Mouse (Mus musculus): ENCODE measurements at regions not wholly inside any gene's neighbourhood (a gene's known extent, or its start where the extent isn't known, plus 50 kb on each side); places are given as distances from the start of the nearest gene placed in this dataset.
A peak's percentile ranks its signal among the peaks of the same experiment; 100 is the strongest.

DNA sequence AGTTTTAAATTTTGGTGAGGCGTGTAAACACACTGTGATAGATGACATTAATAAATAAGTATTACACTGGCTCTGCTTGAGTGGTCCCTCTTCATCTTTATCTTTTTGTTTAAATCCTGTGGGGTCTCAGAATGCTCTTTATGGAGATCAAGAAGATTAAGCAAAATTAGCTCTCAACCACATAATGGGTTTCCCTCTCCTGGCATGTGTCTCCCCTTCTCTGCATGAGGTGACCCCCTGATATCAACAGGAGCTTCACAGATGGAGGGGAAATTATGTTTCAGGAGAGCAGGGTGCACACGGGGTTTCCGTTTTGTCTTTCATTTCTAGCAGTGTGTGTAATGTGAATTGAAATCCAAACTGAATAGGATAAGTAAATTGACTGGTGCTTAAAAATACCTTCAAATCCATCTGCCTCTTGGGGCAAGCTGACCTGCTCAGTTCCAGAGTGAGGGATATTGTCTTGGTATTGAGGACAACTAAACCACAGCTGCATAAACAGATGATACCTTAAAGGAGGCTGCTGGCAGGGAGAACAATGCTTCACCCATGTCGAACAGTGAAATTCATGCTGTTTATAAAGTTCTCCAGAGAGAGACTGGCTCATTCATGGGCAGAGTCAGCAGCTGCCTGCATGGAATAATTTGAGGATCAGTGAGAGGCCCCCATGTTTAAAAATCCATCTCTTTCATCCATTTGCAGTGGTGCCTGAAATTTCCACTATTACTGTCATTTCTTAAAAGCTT, 518.3 kb upstream of the Nr2f1 start:
- intact Hi-C loops (cut with DNase I), result no loop called here

DNA sequence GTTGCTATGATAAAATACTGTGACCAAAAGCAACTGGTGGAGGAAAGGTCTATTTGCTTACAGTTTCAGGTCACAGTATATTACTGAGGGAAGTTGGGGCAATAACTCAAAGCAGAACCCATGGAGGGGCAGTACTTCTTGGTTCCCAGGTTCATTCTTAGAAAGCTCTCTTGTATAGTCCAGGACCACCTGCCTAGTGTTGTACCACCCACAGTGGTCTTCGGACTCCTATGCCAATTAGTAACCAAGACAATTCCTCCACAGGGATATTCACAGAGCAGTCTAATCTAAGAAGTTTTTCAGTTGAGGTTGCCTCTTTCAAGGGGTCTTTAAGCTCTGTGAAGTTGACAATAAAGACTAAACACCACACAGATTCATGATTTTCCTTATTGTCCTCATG, 517.6 kb upstream of the Nr2f1 start:
- intact Hi-C loops (cut with DNase I), result no loop called here
- no peak for DNase-seq (ENCODE audit: low spot score in 2 of 2)

More for the DNA sequence above, 518.3 kb upstream of the Nr2f1 start:
- no peak for DNase-seq (ENCODE audit: low spot score in 2 of 2)

DNA sequence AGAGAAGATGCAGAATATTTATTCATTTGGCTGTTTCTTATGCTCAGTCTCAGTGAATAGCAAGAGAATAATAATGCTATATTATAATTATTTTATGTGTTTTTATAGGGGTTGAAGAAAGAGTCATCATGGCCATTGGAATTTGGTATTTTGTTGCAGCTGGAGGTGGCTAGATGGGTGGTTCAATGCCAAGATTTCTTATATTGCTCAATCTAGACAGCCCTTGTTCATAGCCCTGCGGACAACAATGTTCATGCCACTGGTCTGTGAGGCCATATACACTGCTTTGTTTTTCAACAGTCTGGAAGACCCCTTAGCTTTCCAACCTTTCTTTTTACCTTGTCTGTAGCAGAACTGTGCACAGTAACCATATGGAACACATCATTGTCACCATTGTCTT, 505.1 kb upstream of the Nr2f1 start:
- intact Hi-C loops (cut with DNase I), result no loop called here
- DNase-seq (ENCODE audit: low spot score in 2 of 2), result no peak

DNA sequence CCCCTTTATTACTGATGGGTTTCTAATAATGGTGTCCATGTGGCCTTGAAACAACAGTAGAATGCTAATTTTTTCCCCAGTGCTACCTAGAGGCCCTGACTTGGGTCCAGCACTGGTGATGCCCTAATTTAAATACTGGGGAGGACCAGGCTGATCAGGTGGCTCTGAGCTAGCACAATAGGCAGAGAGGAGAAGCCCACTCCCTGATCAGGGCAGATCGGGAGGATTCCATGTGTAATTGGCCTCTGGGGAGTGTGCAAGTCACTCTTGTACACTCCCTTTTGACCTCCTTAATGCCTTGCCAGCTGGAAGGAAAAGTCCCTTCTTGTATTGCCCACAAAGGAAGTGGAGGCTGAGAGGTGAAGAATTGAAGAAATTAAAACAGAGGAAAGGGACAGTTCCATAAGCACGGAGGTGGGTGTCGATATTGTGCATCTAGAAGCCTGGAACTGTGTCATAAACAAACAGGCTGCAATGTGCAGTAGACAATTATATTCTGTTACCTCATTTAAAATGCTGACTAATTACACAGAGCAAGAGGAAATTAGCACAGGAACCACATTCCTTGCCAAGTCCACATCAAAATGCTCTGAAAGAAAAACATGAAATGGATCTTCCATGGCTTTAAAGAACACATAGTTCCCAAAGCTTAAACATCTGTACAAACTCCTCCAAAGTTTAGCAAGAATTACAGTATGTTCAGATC, 498.4 kb upstream of the Nr2f1 start:
- intact Hi-C loops (cut with DNase I), result no loop called here
- no peak for DNase-seq (ENCODE audit: low spot score in 2 of 2)

DNA sequence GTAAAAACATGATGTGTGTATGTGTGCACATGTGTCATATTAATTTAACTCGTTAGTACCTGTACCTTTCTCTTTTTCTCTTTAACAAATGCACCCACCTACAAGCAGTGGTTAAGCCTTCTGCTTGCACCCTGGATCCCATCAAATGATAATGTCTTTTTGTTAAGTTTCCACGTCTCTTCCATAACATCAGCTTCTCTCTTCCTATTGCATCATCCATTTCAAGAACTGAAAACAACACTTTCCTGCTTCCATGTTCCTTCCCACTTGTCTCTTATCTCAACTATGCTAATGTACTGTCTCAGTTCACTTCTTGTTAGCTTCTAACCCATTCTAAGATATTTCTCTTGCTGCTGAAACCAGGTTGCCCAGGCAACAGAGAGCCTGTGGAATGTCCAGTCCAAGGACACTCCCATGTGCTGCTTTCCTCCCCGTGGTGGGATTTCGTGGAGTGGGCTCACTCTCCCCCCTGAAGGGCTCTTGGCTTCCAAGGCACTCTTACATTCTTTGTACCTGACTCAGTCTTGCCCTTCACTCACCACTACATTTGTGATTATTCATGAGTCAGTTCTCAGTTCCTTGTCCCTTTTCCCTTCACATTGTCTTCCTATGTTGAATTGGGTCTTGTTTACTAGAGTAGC, 479.8 kb upstream of the Nr2f1 start:
- intact Hi-C loops (cut with DNase I), result no loop called here
- no peak for DNase-seq (ENCODE audit: low spot score in 2 of 2)

DNA sequence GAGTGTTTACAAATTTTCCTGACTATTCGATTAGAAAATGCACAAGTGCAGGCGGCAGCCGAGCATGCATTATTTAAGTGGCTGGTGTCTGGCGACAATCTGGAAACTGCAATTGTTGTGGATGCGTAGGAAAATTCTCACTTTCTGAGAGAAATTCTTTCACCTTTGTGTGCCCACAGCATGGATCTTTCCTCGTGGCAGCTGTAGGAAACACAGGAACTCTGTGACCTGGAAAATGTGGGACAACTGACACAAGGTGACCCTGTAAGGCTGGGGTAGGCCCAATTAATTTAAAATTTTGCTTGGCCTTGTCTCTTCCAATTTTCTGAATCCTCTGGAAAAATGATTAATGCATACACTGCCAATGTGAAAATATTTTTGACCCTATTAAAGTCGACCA, 478.7 kb upstream of the Nr2f1 start:
- intact Hi-C loops (cut with DNase I), result no loop called here
- no peak for DNase-seq (ENCODE audit: low spot score in 2 of 2)

DNA sequence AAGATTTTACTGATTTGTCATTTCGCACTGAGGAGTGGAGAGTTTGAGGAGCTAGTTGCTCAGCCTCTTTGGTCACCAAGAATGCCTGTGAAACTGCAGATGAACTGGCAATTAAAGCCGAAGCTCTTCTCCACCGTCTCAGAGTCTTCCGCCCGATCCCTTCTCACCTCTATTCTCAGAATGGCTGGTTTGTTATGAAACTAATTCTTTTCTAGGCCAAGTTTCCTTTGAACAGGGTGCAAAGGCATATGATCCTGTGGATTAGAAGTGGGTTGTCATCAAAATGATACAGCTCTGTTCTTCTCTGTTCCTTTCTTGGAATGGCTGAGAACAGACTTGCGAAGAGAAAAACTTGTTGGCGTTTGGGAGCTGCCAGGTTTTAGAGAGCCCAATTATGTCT, 458.7 kb upstream of the Nr2f1 start:
- intact Hi-C loops (cut with DNase I), result loop anchor here (5.0 to 10.0 kb wide), 2 partner anchors 81 to 237 kb away; no protein-coding TSS in a partner anchor
- DNase-seq (ENCODE audit: low spot score in 2 of 2), result peak; percentile 43 to 54

DNA sequence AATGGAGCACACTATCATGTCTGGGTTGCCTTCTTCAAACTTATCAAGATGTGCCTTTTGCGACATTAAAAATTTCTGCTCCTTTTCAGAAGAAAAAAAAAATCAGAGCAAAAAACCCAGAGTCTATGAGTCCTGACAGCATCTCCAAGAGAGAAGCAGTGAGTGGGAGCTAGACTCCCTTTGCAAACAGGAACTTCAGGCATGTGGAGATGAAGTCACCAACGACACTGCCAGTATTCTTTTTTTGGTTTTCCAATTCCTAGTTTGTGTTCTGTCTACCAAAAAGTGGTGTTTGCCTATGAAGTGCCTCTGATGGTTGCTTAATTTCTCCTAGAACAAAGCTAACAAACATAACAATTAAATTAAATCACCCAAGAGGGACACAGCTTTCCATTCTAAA, 457.2 kb upstream of the Nr2f1 start:
- no peak for DNase-seq (ENCODE audit: low spot score in 2 of 2)
- intact Hi-C loops (cut with DNase I), result loop anchor here (5.0 to 10.0 kb wide), 2 partner anchors 79 to 238 kb away; no protein-coding TSS in a partner anchor

DNA sequence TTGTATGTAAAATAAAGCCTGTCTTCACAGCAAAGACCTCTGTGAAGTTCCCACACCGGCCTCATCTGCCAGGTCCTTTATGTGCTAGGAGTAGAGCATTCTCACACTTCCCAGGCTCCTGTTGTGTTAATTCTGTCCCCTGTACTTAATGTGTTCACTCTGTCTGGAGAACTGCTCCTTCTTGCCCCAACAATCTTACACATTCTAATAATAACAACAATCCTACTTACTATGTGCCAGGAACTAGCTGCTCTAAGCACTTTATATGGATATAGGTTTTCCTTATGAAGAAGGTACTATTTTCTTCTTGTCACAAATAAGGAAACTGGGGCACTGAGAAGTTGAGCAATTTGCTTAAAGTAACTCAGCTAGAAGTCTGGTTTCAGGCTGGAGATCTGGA, 456.6 kb upstream of the Nr2f1 start:
- intact Hi-C loops (cut with DNase I), result loop anchor here (5.0 to 10.0 kb wide), 2 partner anchors 79 to 239 kb away; no protein-coding TSS in a partner anchor
- DNase-seq (ENCODE audit: low spot score in 2 of 2), result peak in 1 of 2 experiments; percentile 23

DNA sequence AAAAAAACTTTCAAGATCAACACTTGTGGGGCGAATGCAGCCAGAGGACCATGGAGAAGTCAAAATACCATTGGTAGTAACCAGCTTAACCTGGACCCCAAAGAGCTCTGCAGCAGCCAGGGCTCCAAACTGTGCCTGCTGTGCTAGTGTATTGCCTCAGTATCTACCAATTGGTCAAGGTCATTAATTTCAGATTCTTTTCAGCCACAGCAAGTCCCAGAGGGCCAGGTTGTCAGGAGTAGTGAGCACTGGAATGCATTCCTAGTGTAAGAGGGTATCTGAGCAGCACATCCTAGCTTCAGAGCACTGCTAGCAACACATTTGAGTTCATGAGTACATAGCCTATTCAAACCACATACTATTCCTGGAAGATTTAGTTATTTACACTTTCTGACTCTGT, 451.3 kb upstream of the Nr2f1 start:
- no peak for DNase-seq (ENCODE audit: low spot score in 2 of 2)
- intact Hi-C loops (cut with DNase I), result loop anchor here (10.0 kb wide), 1 partner anchor 244 kb away; no protein-coding TSS in a partner anchor

DNA sequence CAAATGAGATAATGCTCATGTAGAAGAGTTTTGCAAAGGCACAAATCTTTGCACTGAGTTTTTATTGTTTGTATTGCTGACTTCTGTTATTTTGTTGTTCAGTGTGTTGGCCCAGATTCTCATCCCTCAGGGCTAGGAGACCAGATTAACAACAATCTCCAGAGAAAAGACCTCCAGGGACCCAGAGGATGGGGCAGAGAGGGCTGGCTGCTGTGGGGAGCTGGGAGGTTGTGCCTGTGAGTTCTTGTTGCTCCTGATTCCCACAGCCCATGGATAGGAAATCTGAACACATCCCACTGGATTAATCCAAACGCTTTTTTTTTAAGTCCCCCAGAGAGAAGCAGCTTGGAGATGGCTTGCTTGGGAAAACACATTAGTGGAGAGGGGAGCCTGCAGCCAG, 445.0 kb upstream of the Nr2f1 start:
- no peak for DNase-seq (ENCODE audit: low spot score in 2 of 2)
- intact Hi-C loops (cut with DNase I), result no loop called here

DNA sequence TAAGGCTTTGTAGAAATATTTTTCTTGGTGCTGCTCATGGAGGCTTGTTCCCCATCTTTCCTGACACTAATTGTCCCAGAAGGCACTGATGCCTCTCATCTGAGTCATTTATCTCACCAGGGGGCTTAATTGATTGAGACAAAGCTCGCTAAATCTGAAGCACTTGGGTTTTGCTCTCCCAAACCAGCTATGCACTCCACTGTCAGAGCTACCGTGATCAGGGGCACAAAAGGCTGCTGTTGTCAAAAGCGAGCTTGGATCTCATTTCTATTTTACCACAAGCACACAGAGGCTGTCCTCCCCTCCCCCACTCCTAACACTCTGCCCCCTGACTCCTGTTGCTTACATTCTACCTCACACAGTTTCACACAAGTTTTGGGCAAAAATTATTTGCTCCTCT, 443.5 kb upstream of the Nr2f1 start:
- no peak for DNase-seq (ENCODE audit: low spot score in 2 of 2)
- intact Hi-C loops (cut with DNase I), result no loop called here

DNA sequence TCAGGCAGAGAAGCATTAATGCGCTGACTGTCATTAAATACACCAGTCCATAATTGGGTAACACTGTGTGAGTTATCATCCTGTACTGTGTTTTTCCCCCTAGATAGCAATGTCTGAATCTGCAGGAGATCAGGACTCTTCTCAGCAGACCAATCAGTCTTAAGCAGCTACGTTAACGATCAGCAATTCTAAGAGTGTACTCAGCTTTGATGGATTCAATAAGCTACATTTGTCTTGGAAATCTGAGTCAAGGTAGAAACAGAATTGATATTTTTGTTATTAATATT, 442.8 kb upstream of the Nr2f1 start:
- no peak for DNase-seq (ENCODE audit: low spot score in 2 of 2)
- intact Hi-C loops (cut with DNase I), result no loop called here

DNA sequence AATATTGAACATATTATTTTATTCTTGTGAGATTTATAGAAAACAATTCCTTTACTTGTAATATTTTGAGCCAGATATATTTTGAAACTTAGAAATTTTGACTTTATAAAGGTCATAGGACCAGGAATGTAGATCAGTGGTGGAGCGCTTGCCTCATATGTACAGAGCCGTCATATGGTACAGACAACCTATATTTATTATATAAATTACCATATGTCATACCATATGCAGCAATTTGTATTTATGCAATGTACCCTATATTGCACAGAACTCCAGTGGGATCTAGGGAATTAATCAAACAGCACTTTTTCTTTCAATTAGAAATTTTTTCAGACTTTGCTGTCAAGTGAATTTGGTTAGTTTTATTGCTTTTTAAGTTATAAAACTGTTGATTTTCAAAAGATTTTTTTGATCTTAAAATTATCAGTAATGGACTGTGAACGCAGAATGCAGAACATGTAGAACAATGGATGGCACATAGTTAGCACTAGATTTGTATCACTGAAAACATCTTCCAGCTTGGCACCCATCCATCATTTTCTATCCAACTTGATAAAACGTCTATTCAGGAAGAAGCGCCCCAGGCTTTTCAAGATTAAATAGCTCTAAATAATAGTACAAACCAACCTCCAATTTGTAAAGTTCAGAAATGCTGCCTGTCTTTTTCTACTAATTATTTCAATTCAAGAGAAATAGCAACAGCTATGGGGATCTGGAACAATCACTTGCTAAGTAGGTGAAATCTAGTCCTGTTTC, 442.3 kb upstream of the Nr2f1 start:
- DNase-seq (ENCODE audit: low spot score in 2 of 2), result no peak
- intact Hi-C loops (cut with DNase I), result no loop called here

DNA sequence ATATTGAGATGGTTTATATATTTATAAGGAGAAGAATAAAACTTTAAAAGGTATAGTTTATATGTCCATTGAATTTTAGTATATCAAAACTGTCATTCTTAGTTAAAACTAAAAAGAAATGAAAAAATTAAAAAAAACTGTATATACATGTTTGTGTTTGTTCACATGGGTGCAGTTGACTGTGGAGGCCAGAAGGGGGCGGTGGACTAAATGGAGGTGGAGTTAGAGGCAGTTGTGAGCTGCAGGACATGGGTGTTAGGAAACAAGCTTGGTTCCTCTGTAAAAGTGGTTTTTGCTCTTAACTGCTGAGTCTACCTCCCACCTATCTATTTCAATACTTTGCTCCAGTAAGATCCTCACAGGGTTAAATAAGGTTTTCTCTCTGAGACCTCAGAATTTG, 440.8 kb upstream of the Nr2f1 start:
- intact Hi-C loops (cut with DNase I), result no loop called here
- no peak for DNase-seq (ENCODE audit: low spot score in 2 of 2)

DNA sequence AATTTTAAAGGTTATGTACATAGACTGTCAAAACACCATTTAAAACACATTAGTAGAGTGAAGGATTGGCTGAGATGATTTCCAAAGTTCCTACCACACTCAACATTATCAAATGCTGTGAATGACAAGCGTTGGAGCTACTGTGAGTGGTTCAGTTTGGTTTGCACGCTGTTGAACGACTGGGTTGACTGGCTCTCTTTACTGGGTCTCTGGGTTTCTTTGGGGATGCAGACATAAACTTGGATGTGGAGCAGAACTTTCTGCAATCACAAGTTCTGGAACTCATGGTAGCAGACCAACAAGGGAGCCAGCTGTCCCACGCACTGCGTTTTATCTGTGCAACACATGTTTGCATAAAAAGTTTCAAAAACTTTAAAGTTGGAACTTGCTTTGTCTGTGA, 438.9 kb upstream of the Nr2f1 start:
- intact Hi-C loops (cut with DNase I), result no loop called here

DNA sequence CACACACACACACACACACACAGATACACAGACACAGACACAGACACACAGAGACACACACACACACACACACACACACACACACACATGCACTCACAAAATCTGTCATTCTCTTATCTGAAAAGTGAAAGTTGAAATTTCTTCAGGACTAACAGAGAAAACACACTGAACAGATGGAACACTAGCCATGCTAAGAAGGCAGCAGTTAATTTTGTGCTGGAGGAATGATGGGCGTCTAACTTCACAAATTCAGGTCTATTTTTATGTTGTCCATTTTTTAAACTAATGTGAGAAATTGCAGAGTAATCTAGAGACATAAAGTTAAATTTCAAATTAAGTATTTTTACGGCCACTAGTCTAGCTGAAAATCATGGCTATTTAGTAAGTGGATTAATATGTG, 432.1 kb upstream of the Nr2f1 start:
- intact Hi-C loops (cut with DNase I), result no loop called here
- no peak for DNase-seq (ENCODE audit: low spot score in 2 of 2)

More for the DNA sequence above, 438.9 kb upstream of the Nr2f1 start:
- DNase-seq (ENCODE audit: low spot score in 2 of 2), result no peak

DNA sequence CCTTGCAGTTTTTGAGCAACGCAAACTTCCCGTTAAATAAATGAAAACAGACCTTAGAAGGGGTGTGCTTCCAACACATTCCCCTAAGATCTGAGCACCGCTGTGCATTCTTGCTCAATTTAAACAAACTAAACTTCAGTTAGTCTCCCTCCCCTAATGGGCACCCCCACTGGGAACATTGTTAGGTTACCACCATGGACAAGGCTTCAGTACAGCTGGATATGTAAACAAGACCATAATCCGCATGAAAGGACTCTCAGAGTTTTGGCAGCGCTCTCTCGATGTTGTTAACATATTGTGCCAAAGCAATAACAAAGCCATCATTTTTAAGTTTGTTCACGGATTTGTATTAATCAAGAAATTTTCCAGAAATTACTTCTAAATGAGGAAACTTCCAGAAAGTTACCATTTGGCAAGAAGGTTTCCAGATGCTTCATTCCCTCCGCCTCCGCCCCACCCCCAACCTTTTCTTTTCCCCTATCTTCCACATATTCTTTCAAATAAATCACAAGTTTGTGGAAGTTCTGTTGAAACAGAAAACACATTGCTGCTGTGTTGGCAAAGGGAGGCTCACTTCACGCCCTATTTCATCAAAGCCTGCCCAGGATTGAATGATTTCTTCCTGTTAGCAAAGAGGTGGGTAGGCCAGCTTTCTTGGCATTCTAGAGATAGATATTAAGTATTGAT, 429.6 kb upstream of the Nr2f1 start:
- intact Hi-C loops (cut with DNase I), result no loop called here
- DNase-seq (ENCODE audit: low spot score in 2 of 2), result no peak

DNA sequence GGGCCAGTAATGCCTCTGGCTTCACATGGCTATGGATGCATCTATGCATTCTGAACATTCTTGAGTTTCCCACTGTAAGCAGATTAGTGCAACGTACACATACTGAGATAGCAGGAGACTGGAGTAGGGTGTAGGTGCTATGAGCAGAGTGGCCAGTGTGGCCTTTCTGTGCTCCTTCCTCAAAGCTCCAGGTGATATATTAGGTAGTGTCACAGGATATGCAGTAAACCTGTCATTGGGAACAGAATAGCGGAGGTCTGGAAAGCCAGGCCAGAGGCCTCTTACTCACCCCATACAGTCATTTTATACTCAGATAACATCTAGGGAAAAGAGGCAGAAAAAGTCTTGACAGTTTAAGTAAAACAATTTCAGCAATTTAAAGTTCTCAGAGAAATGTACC, 424.1 kb upstream of the Nr2f1 start:
- DNase-seq (ENCODE audit: low spot score in 2 of 2), result no peak
- intact Hi-C loops (cut with DNase I), result no loop called here

DNA sequence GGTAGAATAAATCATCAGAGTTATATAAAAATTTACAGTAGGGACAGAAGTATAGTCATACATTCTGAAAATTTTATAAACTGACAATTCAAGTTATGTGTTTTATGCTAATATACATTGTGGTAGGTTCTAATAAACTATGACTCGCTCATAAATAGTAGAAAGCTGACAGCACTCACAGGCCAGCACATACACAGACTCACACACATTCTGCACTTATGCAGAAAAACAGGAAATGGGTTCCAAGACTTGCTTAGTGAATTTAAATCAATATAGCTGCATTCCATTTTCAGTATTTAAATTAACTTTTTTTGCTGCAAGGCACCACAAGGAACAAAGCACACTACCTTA, 403.3 kb upstream of the Nr2f1 start:
- no peak for DNase-seq (ENCODE audit: low spot score in 2 of 2)
- intact Hi-C loops (cut with DNase I), result no loop called here

Measured in left cerebral cortex, postnatal 36 days (tissue).